Mouse (Mus musculus): Measurements from ENCODE around the gene Capzb. TPM values are rescaled to one million over a fixed set of nuclear protein-coding genes. Genes with fewer than 3 reads are reported as not detected.
A peak's percentile ranks its signal among the peaks of the same experiment; 100 is the strongest.

The Capzb gene
- total RNA-seq, 1 experiment from 2014 or later, result 96.1 TPM

- ATAC-seq (replicated peaks in 1 of 2; ENCODE audit: insufficient read depth in 1 of 2, low FRiP score in 2 of 2, low TSS enrichment in 1 of 2, low read depth in 1 of 2, poor library complexity in 2 of 2, severe bottlenecking in 2 of 2), result no peak
Measured at GRCm38 (mm10) chr4:139270168-139270567, 77.5 kb downstream of the Capzb start.

- ATAC-seq (replicated peaks in 1 of 2; ENCODE audit: insufficient read depth in 1 of 2, low FRiP score in 2 of 2, low TSS enrichment in 1 of 2, low read depth in 1 of 2, poor library complexity in 2 of 2, severe bottlenecking in 2 of 2), result no peak
Measured at GRCm38 (mm10) chr4:139271562-139271961, 78.9 kb downstream of the Capzb start.

DNA sequence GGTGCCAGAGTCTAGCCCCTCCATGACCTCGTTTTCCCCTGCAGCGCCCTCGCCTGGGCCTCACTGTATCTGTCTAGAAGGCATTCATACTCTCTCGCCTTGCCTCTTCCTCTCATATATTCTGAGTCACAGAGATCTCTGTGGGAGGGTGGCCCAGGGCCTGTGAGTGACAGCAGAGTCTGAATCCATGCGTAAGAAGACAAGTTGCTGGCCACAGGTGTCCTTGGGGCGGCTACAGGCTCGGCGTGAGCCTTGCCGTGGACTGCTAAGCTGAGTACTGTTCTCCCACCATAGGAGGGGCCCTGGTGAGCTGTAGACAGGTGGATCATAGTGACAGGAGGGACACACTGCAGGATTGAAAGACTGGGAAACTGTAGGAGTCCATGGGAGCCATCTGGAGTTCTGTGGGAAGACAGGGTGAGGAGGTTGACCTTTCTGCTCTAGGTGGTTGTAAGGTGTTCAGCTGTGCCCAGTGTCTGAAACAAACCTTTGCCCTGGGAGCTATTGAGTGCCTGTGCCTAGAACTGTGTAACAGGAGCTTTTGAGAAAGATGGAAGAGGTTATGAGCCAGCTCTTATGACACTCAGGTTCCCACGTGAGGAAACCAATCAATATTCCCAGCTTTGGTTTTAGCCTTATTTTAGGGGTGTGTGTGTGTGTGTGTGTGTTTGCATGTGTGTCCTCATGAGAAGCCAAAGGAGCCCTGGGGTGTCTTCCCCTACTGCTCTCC, 80.4 kb downstream of the Capzb start:
- no peak for ATAC-seq (replicated peaks in 1 of 2; ENCODE audit: insufficient read depth in 1 of 2, low FRiP score in 2 of 2, low TSS enrichment in 1 of 2, low read depth in 1 of 2, poor library complexity in 2 of 2, severe bottlenecking in 2 of 2)

DNA sequence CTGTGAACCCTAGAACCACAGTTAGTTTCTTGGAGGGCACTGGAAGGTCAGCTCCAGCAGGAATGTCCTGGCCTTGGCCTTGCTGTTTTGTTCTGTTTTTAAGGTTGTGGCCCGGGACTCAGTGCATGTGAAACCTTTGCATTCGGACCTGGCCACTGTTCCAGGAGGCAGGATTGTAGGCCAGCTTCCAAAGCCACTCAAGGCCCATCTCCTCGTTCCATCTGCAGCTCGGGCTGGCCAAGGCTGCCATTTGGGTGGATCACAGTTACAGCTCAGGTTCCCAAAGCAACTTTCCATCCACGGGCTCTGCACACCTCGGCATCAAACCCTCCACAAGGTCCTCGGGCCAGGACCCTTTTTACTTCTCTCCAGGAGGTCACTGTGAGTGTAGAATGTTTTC, 81.9 kb downstream of the Capzb start:
- no peak for ATAC-seq (replicated peaks in 1 of 2; ENCODE audit: insufficient read depth in 1 of 2, low FRiP score in 2 of 2, low TSS enrichment in 1 of 2, low read depth in 1 of 2, poor library complexity in 2 of 2, severe bottlenecking in 2 of 2)

DNA sequence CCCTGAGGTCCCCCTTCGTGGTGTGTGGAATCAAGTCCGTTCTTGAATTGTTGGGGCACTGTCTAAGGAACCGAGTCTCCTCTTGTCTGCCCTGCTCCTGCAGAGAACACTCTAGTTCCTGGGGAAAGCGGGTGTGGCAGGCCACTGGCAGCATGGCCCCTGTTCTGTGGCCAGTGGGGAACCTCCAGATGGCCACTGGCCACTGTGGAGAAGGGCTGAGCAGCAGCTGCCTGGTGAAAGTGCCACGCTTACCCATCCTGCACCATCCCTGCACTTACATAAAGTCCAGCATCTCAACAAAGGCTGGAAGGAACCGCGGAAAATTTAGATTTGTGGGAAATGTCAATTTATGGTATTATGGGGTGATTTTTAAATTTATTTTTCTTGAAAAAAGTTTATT, 83.7 kb downstream of the Capzb start:
- ATAC-seq (replicated peaks in 1 of 2; ENCODE audit: insufficient read depth in 1 of 2, low FRiP score in 2 of 2, low TSS enrichment in 1 of 2, low read depth in 1 of 2, poor library complexity in 2 of 2, severe bottlenecking in 2 of 2), result no peak

- ATAC-seq (replicated peaks in 1 of 2; ENCODE audit: insufficient read depth in 1 of 2, low FRiP score in 2 of 2, low TSS enrichment in 1 of 2, low read depth in 1 of 2, poor library complexity in 2 of 2, severe bottlenecking in 2 of 2), result no peak
Measured at GRCm38 (mm10) chr4:139280530-139280929, 87.8 kb downstream of the Capzb start.

DNA sequence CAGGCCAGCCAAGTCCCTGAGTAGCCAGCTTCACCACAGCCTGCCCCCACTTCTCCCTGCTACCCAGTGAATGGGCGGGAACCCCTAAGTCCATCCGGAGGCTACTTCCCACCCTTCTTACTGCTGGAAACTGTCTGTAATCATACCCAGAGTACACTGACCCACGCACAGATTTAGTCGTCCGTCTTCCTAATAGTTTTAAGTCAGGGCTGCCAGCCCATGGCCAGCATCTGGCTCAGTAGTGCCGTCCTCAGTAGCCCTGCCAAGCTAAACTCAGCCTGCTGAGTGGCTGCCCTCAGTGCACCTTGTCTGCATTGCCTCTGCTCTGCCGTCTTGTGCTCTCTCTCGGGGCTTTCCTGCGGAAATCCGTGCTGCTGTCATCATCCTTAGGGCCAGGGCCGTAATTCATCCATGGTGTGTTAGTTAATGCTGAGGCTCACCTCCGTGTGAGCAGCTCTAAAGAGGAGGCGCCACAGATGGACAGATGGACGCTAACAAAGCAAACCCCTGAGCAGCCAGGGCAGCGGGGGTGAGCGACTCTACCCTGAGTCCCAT, 89.2 kb downstream of the Capzb start:
- no peak for ATAC-seq (replicated peaks in 1 of 2; ENCODE audit: insufficient read depth in 1 of 2, low FRiP score in 2 of 2, low TSS enrichment in 1 of 2, low read depth in 1 of 2, poor library complexity in 2 of 2, severe bottlenecking in 2 of 2)

GRCm38 (mm10) chr4:139282955-139283417, 90.3 kb downstream of the Capzb start:
- ATAC-seq (replicated peaks in 1 of 2; ENCODE audit: insufficient read depth in 1 of 2, low FRiP score in 2 of 2, low TSS enrichment in 1 of 2, low read depth in 1 of 2, poor library complexity in 2 of 2, severe bottlenecking in 2 of 2), result no peak

DNA sequence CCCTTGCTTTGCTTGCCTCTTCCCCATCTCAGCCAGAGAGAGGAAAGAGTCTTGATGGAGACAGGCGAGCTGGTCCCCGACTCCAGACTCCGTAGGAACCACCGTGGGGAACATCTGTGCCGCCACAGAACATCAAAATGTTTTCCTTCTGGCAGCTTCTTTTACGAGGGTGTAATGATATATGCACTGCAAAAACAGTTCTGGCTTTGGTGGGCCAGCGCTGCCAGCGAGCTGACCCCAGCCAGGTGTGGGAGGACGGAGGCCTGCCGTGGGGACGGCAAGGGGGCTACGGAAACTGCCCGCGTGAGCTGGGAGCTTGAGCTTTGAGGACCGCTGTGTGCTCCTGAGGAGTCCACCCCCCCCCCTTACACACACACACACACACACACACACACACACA, 92.2 kb downstream of the Capzb start:
- no peak for ATAC-seq (replicated peaks in 1 of 2; ENCODE audit: insufficient read depth in 1 of 2, low FRiP score in 2 of 2, low TSS enrichment in 1 of 2, low read depth in 1 of 2, poor library complexity in 2 of 2, severe bottlenecking in 2 of 2)

DNA sequence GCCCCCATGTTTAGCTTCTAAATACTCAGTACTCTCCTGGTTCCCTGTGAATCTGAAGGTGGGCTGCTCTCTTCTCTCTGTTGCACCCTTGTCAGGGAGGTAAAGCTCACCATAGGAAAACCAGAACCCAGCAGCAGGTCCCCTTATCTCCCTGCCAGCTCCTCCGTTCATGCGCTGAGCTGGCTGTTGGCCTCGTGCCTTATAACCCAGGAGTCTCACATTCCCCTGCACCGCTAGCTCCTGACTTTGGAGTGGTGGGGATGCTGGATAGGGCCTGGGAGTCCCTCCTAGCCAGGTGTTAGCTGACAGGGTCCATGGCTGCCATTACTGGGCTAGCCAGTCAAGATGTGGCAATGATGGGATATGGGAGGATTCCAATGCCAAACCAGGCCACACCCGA, 93.5 kb downstream of the Capzb start:
- no peak for ATAC-seq (replicated peaks in 1 of 2; ENCODE audit: insufficient read depth in 1 of 2, low FRiP score in 2 of 2, low TSS enrichment in 1 of 2, low read depth in 1 of 2, poor library complexity in 2 of 2, severe bottlenecking in 2 of 2)

DNA sequence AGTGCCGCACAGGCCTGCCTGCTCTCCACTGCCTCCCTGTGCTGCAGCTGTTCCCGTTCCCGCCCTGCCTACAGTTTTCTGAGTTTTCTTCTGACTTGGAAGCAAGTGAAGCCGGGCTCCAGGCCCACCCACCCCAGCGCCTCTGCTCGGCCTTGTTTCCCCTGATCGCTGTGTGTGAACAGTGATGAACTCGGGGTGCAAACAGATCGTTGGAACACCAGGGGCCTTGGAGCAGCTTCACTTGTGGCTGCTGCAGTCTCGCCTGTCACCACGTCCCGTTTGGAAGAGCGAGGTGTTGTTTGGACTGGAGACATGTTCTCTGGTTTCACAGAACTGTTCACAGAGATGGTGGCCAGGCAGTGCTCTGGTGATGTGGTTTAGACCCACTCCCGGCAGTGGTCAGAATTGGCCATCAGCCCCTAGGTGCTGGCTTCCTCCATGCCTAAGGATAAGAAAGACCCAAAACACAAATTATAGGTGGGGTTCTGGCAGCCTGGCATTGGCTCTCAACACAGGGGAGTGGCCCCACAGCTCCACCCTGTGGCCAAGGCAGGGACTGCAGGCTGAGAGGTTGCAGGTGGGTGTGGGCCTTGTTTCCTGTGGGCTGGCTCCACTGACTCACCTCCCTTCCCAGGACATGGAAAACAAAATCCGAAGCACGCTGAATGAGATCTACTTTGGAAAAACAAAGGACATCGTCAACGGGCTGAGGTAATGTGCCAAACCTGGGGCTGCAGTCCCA, 94.6 kb downstream of the Capzb start:
- ATAC-seq (replicated peaks in 1 of 2; ENCODE audit: insufficient read depth in 1 of 2, low FRiP score in 2 of 2, low TSS enrichment in 1 of 2, low read depth in 1 of 2, poor library complexity in 2 of 2, severe bottlenecking in 2 of 2), result peak; percentile 56 to 65

DNA sequence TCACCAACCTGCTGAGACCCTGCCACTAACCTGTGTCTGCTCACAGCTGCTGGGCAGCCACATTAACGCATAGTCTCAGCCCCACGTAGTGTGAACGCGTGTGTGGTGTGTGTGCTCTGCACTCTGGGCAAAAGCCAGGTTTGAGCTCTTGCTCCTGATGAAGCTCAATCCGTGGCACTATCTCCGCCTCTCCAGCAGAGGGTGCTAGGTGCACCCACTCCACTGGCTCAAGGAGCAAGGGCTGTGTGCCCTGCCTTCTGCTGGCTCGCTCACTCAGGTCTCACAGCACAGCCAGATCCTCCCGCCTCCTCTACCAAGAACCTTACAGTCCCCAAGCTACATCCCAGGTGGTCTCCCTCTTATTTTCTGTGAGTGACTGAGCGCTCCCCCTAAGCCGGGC, 96.3 kb downstream of the Capzb start:
- ATAC-seq (replicated peaks in 1 of 2; ENCODE audit: insufficient read depth in 1 of 2, low FRiP score in 2 of 2, low TSS enrichment in 1 of 2, low read depth in 1 of 2, poor library complexity in 2 of 2, severe bottlenecking in 2 of 2), result peak; percentile 36 to 55; a peak in 1 of 4 replicates

DNA sequence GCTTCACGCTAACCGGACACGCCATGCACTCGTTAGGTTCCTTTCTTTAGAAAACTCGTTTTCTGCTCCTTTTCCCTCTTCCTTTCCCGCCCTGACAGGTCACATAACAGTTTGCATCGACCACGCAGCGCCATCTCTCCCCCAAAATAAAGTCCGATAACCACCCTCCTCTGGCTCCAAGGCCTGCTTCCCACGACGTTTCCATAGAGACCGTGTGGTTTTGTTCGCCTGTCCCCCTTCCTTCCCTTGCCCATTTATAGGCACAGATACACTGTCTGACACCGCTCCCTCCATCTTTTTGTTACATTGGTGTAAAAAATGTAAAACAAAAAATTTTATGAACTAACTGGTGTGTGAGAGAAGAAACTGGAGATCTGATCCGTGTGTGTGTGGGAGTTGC, 98.4 kb downstream of the Capzb start:
- ATAC-seq (replicated peaks in 1 of 2; ENCODE audit: insufficient read depth in 1 of 2, low FRiP score in 2 of 2, low TSS enrichment in 1 of 2, low read depth in 1 of 2, poor library complexity in 2 of 2, severe bottlenecking in 2 of 2), result no peak

DNA sequence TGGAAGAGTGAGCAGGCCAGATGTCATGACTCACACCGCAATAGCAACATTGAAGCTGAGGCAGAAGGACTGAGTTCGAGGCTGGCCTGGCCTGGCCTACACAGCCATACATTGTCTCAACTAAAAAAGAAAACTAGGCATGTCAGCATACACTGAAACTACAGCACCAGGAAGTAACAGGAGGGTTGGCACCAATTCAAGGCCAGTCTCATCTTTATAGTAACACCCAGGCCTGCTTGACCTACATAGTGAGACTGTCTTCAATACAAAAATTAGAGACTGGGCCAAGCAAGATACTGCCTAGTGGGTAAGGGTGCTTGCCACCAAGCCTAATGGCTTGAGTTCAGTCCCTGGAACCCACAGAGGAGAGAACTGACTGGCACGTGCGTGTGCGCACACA, 99.3 kb downstream of the Capzb start:
- ATAC-seq (replicated peaks in 1 of 2; ENCODE audit: insufficient read depth in 1 of 2, low FRiP score in 2 of 2, low TSS enrichment in 1 of 2, low read depth in 1 of 2, poor library complexity in 2 of 2, severe bottlenecking in 2 of 2), result no peak

DNA sequence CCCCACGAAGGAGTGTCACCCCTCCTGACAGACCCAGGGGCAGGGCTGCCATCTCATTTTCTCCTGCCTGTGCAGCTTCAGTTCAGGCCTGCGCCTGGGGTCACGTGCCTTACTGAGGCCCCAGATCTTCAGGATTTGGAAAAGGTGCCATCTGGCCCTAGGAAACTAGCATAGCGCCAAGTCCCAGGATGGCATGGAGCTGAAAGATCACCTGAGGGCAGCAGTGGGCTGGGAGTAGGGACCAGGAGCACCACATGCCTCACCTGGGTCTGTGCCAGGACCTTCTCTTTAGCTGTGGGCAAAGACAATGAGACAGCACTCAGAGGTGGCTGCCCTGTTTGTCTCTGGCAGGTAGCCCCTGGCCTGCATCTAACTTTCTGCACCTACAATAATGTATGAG, 104.9 kb downstream of the Capzb start:
- no peak for ATAC-seq (replicated peaks in 1 of 2; ENCODE audit: insufficient read depth in 1 of 2, low FRiP score in 2 of 2, low TSS enrichment in 1 of 2, low read depth in 1 of 2, poor library complexity in 2 of 2, severe bottlenecking in 2 of 2)

GRCm38 (mm10) chr4:139298671-139299366, 106.1 kb downstream of the Capzb start:
- no peak for ATAC-seq (replicated peaks in 1 of 2; ENCODE audit: insufficient read depth in 1 of 2, low FRiP score in 2 of 2, low TSS enrichment in 1 of 2, low read depth in 1 of 2, poor library complexity in 2 of 2, severe bottlenecking in 2 of 2)

GRCm38 (mm10) chr4:139301780-139302179, 109.1 kb downstream of the Capzb start:
- ATAC-seq (replicated peaks in 1 of 2; ENCODE audit: insufficient read depth in 1 of 2, low FRiP score in 2 of 2, low TSS enrichment in 1 of 2, low read depth in 1 of 2, poor library complexity in 2 of 2, severe bottlenecking in 2 of 2), result no peak

GRCm38 (mm10) chr4:139302241-139302640, 109.5 kb downstream of the Capzb start:
- ATAC-seq (replicated peaks in 1 of 2; ENCODE audit: insufficient read depth in 1 of 2, low FRiP score in 2 of 2, low TSS enrichment in 1 of 2, low read depth in 1 of 2, poor library complexity in 2 of 2, severe bottlenecking in 2 of 2), result no peak

Measured in hematopoietic stem cell, adult 5-6 weeks (primary cell).